Mouse (Mus musculus): ENCODE data around the gene Olfr1062. TPM values are rescaled to one million over a fixed set of nuclear protein-coding genes. Genes with fewer than 3 reads are reported as not detected.

Gene Olfr1062
- polyA plus RNA-seq (2012; rRNA removed) = not detected in 2 replicates

GRCm38 (mm10) chr2:86426649-86427048 is at the start of gene Olfr1062:
Olfr1062 (minus strand) TSS chr2:86426749.

GRCm38 (mm10) chr2:86456169-86456568 is 29.6 kb upstream of the Olfr1062 start, which contains the start of gene Olfr1066:
Olfr1066 (minus strand) TSS chr2:86456269.

GRCm38 (mm10) chr2:86450491-86450890 is 23.9 kb upstream of the Olfr1062 start, which contains the start of gene Olfr1065:
Olfr1065 (minus strand) TSS chr2:86450591.

GRCm38 (mm10) chr2:86413950-86414349 is 12.6 kb downstream of the Olfr1062 start, which contains the start of gene Olfr1061:
Olfr1061 (minus strand) TSS chr2:86414050.

GRCm38 (mm10) chr2:86388461-86388860 is 38.1 kb downstream of the Olfr1062 start, which contains the start of gene Olfr1058:
Olfr1058 (minus strand) TSS chr2:86388561.

GRCm38 (mm10) chr2:86378293-86378692 is 48.3 kb downstream of the Olfr1062 start, which contains the start of gene Olfr1057:
Olfr1057 (minus strand) TSS chr2:86378393.

Other genes with a start within 250 kb of the Olfr1062 start
- not detected in 2 replicates for gene Olfr1044, start 248.9 kb downstream of the Olfr1062 start, polyA plus RNA-seq (2012; rRNA removed)
- not detected in 2 replicates for gene Olfr52, start 241.1 kb downstream of the Olfr1062 start, polyA plus RNA-seq (2012; rRNA removed)
- not detected in 2 replicates for gene Olfr1045, start 223.7 kb downstream of the Olfr1062 start, polyA plus RNA-seq (2012; rRNA removed)
- not detected in 2 replicates for gene Olfr1046, start 207.4 kb downstream of the Olfr1062 start, polyA plus RNA-seq (2012; rRNA removed)
- not detected in 2 replicates for gene Olfr1047, start 195.3 kb downstream of the Olfr1062 start, polyA plus RNA-seq (2012; rRNA removed)
- not detected in 2 replicates for gene Olfr1048, start 186.5 kb downstream of the Olfr1062 start, polyA plus RNA-seq (2012; rRNA removed)
- gene Olfr1049, start 168.4 kb downstream of the Olfr1062 start, polyA plus RNA-seq (2012; rRNA removed) = not detected in 2 replicates
- not detected in 2 replicates for gene Olfr1051, start 147.7 kb downstream of the Olfr1062 start, polyA plus RNA-seq (2012; rRNA removed)
- not detected in 2 replicates for gene Olfr1052, start 134.3 kb downstream of the Olfr1062 start, polyA plus RNA-seq (2012; rRNA removed)
- not detected in 2 replicates for gene Olfr1053, start 111.5 kb downstream of the Olfr1062 start, polyA plus RNA-seq (2012; rRNA removed)
- gene Olfr1054, start 91.3 kb downstream of the Olfr1062 start, polyA plus RNA-seq (2012; rRNA removed) = not detected in 2 replicates
- gene Olfr1055, start 76.5 kb downstream of the Olfr1062 start, polyA plus RNA-seq (2012; rRNA removed) = not detected in 2 replicates
- not detected in 2 replicates for gene Olfr1056, start 64.3 kb downstream of the Olfr1062 start, polyA plus RNA-seq (2012; rRNA removed)
- gene Olfr1057, start 48.4 kb downstream of the Olfr1062 start, polyA plus RNA-seq (2012; rRNA removed) = not detected in 2 replicates
- not detected in 2 replicates for gene Olfr1058, start 38.2 kb downstream of the Olfr1062 start, polyA plus RNA-seq (2012; rRNA removed)
- not detected in 2 replicates for gene Olfr1061, start 12.7 kb downstream of the Olfr1062 start, polyA plus RNA-seq (2012; rRNA removed)
- not detected in 2 replicates for gene Olfr1065, start 23.8 kb upstream of the Olfr1062 start, polyA plus RNA-seq (2012; rRNA removed)
- not detected in 2 replicates for gene Olfr1066, start 29.5 kb upstream of the Olfr1062 start, polyA plus RNA-seq (2012; rRNA removed)
- not detected in 2 replicates for gene Olfr228, start 60.6 kb upstream of the Olfr1062 start, polyA plus RNA-seq (2012; rRNA removed)
- gene Olfr1076, start 81.7 kb upstream of the Olfr1062 start, polyA plus RNA-seq (2012; rRNA removed) = not detected in 2 replicates
- gene Olfr1079, start 115.7 kb upstream of the Olfr1062 start, polyA plus RNA-seq (2012; rRNA removed) = not detected in 2 replicates
- not detected in 2 replicates for gene Olfr1080, start 131.5 kb upstream of the Olfr1062 start, polyA plus RNA-seq (2012; rRNA removed)
- gene Olfr1082, start 172.2 kb upstream of the Olfr1062 start, polyA plus RNA-seq (2012; rRNA removed) = not detected in 2 replicates
- gene Olfr1084, start 213.0 kb upstream of the Olfr1062 start, polyA plus RNA-seq (2012; rRNA removed) = not detected in 2 replicates
- gene Olfr1085, start 235.3 kb upstream of the Olfr1062 start, polyA plus RNA-seq (2012; rRNA removed) = not detected in 2 replicates

Measured in liver, embryonic 14 days (tissue).